Mouse (Mus musculus) spleen, adult 12 weeks (tissue): ENCODE results near the gene Map7d3.

Source experiments
- DNase-seq: peaks from one replicate; pipeline ENCODE4 v3.0.0; 2022; ENCODE audit warnings: low spot score

Map7d3 gene

DNA sequence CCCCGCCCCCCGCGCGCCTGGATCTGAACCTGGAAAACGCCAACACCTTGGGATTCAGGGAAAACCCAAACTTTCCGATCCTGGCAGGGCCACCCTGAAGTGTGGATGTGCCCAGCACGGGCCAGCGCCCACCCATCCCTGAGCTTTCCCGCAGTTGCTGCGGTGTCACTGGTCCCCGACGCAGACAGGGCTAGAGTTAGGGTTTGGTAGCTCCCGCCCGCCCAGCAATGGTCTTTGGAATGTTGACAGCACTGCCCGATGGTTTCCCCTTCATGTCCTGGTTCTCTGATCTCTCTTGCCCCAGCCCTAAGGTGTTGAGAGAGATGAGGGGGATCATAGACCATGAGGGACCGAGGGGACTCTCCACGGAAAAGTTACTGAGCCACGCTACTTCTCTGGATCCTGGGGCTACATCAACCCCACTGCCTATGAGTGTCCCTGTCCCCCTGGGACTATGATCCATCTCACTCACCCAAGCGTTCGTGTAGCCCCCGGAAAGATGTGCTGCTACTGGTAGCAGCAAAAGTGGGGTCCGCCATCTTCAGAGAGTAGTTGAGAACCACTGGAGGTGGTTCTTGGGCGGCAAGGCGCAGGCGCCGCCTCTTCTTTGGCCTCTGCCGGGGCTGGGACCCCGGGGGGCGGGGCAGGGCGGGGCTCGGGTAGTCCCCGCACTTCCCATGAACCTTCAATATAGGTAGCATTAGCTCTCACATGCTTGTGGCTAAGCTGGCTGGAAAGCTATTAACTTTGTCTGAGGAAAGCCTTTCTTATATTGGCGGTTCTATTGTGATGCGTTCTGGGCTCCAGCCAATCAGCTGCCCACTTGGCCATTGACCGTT, at the start of gene Map7d3:
Gene Map7d3, minus strand, starts transcription at position 562 of the 839 bp plus-strand sequence.
- no peak for DNase-seq

GRCm38 (mm10) chrX:56869863-56870262, 47.7 kb upstream of the Map7d3 start, which contains the start of gene Adgrg4:
Gene Adgrg4, plus strand, starts transcription at chrX:56870163.
- no peak for DNase-seq

GRCm38 (mm10) chrX:56841255-56841654, 19.1 kb upstream of the Map7d3 start:
- no peak for DNase-seq

DNA sequence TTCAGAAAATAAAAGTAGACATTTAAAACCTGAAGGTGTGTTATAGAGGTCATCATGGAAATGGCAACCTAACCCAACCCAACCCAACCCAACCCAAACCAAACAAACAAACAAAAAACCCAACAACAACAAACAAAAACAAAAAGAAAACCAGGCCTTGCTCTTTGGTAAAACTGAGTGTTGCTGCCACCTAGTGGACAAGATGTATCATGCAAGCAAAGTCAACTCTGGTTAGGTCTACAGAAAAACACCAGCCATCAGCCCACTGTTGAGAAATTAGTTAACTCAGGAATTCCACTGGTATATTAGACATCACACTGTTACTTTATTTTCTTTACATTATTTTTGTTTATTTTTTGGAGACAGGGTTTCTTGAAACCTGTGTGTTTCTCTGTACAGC, 17.2 kb upstream of the Map7d3 start:
- DNase-seq = no peak

DNA sequence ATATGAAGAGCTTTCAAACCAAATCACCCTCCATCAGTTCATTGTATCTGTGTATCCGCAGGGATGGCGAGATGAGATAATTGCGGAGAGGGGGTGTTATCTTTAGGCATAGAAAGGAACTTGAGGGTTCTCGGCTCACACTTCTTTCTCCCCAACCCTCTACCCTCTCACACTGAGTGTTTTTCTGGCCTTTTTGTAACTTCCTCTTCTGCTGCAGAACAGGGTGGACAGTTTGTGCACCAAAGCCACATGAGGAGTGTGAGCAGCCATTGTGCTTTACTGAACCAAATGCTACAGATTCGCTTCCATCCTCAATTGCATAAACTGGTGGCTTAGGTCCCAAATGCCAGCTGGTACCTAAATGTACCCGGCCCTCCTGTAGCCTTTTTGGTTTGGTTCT, 13.7 kb upstream of the Map7d3 start:
- DNase-seq = no peak

DNA sequence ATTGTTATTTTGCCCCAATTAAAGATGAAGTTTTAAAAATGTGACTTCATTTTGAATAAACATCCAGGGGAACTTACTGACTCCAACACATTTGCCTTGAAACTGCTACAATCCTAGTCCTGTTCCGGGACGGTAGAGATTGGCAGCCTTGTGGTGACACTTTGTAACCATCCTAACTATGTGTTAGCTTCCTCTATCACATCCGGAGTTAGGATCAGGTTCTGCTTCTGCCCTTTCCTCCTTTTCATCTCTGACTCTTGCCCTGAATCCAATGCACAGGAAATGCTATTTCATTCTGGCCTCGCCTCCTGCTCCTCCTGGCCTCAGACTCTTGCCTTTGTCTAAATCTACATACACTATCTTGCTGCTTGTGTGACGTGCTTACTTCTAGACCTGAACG, 5.4 kb upstream of the Map7d3 start:
- no peak for DNase-seq

- DNase-seq = no peak
Measured at GRCm38 (mm10) chrX:56791268-56791667, 30.9 kb downstream of the Map7d3 start.

DNA sequence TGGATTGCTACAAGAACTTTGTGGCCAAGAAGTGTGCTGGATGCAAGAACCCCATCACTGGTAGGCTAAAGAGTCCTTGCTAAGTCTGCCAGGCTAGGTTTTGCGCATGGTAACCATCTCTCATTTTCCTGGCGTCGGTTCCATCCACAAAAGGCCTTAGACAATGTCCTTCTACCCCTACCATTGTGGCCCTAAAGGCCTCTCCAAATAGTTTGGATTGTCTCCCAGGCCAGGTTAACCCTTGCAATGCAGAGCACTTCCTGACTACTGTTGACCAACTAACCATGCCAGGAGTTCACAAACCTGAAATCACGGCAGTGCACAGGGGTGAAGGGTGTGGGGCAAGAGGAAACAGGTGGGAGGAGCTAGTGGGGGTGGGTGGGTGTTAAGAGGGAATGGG, 31.5 kb downstream of the Map7d3 start:
- DNase-seq = no peak

DNA sequence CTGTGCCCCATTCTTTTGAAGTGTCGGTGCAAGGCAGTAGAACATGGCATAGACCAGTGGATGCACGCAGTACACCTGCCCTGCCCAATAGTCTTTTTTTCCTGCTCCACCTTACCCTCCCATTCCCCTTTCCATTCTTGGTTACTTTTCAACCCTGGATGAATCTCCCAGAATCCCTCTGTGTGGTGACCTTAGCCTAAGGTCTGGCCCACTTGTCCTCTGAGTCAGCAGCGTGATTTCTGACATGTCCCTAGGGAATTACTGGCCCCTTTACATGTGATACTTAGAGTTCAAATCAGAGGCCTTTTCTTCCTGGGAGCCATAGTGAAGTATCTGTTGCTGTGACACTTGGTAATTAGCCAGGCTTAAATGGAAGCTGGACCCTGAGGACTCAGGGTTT, 34.6 kb downstream of the Map7d3 start:
- DNase-seq = no peak

DNA sequence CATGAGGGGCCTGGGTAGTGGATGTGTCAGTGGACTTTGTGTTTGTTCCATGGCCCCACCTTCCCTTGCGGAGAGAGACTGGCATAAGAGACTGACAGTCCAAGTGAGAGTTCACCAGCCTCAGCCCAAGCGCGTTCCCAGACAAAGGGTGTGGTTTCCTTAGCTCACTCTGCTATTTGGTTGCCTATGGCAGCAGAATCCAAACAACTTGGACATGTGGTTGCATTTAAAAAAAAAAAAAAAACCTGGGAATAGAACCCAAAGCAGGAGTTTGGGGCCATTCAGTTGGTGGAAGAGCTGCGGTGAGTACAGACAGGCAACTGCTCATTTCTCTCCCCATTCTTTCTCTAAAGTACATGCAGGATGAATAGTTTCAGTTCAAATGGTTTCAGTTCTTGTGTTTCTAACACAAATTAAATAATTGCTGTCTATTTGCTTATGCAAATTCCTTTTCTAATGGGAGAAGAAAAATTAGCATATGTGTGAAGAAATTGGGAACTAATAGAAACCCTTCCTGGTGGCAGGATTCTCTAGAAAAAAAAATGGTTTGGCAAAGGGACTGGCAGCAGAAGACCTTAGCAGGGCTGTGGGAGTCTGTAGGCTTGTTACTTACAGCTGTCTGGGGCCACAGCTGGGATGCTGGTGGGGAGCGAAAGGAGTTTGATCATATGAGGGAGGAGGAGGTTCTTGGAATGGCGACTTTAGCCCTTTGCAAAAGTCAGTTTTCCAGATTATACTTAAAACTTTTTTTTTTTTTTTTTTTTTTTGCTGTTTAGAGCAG, 35.7 kb downstream of the Map7d3 start:
- DNase-seq = no peak

DNA sequence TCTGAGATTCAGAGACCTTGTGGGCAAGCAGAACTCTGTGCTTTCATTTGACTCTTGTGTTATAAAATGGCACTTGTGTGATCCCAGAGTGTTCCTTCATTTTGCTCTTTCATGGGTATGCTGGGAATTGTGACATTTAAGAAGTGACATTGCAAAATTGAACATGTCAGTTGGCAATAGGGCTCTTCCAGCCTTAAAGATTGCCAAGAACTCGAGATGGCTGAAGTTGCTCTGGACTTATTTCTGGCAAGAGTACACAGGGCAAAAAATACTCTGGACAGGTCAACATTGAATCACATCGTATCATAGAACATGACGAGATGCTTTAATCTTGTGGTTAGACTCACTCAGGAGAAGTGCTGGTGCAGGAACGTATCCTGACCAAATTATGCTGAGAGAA, 48.8 kb downstream of the Map7d3 start:
- DNase-seq = no peak

DNA sequence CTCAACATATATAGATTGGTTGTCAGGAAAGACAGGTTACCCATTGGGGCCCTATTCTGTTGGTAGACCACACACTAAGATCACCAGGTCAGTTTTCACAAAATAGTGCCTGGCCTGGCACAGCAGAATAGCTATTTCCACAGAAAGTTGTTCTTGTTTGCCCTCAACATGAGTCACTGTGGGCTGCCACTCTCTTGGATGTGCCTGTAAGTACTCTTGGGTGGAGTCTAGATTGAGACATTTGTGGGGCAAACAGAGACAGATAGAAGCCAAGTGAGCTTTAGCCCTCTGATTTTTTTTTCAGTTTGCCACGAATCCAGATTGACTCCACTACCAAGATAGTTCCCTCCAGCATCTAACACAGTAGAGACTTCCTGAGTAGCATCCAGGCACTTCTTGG, 50.4 kb downstream of the Map7d3 start:
- no peak for DNase-seq

DNA sequence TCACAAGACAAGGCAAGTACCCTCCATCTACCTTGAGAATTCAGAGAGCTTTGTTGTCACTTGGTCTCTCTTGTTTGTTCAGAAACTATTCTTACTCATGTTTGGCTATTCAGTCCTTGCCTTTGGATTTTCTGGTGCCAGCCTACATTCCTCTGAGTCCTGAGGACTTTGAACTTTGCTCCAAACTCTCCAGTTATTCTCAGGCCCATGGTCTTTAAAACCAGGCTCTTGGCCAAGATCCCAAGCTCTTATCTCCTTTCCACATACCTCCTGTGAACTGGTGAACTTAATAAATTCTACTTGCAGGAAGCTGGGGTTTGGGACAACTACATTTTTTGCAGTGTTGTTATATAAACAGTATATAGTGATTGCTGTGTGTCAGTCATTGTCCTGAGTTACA, 52.3 kb downstream of the Map7d3 start:
- DNase-seq = no peak

DNA sequence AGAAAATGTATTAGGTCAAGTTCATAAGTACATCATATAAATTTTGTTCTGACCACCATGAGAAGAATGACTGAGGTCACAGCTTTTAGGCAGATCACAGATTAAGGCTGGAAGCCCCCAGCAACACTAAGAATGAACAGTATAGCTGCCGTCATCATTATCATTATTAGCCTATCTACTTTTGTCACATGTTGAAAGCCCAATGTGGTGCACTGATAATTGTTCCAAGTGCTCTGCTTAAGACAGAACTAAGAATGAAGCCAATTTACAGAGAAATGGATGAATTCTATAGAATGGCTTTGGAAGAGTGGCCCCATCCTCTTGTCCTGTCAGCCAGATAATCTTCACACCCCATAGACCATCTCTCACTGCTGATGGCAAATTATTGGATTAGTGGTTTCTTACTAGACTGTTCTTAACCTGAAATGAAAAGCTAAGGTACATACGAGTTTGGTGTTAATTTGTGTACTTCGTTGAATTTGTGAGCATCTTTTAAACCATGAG, 61.8 kb downstream of the Map7d3 start:
- DNase-seq = no peak

- no peak for DNase-seq
Measured at GRCm38 (mm10) chrX:56756352-56756751, 65.8 kb downstream of the Map7d3 start.

- no peak for DNase-seq
Measured at GRCm38 (mm10) chrX:56755646-56756045, 66.5 kb downstream of the Map7d3 start.

DNA sequence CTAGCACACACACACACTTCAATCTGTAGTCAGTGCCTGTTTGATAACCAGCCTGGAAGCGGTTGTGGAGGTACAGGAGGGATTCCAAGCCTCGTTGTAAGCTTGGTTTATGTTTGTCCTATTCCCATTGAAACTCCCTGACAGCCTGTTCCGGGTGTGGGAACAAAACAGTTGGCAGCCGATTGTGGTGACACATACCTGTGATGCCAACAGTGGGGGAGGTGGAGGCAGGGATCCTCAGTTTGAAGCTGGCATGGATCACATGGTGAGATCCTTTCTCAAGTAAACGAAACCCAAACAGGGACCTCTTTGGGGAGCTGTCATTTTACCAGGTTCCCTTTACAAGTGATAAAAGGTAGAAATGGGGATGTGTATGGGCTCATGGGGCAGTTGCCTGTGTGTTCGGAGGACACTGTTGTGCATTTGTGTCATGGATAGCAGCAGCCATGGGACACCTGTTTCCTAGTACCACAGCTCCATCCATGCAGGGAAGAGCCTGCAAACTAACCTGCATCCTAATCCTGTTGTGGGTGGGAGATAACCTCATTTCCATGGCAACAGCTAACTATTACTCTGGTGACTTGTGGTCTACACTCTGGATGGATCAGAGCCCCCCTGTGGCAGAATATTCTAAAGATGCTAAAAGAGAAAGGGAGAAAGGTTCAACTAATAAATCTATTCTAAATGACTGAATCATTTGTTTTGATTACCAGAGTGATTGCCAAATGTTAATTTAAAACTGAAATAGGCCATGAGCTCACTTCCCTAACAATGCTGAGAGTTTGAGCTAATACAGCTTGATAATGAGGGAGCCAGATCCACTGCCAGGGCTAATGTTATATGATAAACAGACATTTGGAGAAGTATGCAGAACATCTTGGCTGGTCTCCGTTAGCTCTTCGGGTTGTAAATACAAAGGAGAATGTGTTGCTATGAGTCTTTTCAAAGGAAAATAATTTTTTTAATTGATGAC, 68.5 kb downstream of the Map7d3 start:
- no peak for DNase-seq

DNA sequence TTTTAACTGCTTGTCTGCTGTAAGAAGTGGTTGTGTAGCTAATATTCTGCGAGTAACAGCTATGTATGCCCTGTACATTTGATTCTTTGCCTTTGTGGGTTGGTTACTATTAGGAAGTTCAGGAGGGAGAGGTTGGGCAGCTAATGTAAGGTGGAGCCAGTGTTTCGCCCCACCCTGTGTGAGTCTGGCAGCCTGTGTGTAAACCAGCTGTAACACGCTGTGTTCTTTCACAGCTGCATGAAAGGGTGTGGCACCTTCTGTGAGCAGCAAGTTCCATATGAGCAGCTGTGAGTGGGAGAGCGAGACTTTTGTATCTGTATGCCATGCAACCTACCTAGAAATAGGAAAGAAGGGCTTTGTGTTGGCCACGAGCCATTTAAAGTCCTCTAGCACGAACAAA, 70.0 kb downstream of the Map7d3 start:
- DNase-seq = no peak

- DNase-seq = no peak
Measured at GRCm38 (mm10) chrX:56751536-56751935, 70.6 kb downstream of the Map7d3 start.
